Mouse (Mus musculus) G1E (cell line): ENCODE data around the gene Fbxl8. TPM values are rescaled to one million over a fixed set of nuclear protein-coding genes. Genes with fewer than 3 reads are reported as not detected.

Experiments used
- ATAC-seq: 2 replicates; pipeline ENCODE4 v1.8.0; 2016; ENCODE audit warnings: mild to moderate bottlenecking; ENCODE audit not compliant: insufficient number of reproducible peaks, poor library complexity, low FRiP score, severe bottlenecking; ENCODE audit errors: extremely low read depth
- DNase-seq: peaks from one replicate; pipeline ENCODE4 v3.0.0; 2012; ENCODE audit warnings: low spot score
- H3K27me3 ChIP-seq: 2 replicates; pipeline ENCODE4 v1.6.1; 2012; ENCODE audit warnings: mild to moderate bottlenecking, low read length, inconsistent platforms; ENCODE audit not compliant: insufficient read depth
- H3K36me3 ChIP-seq: replicated peaks from 2 replicates; pipeline ENCODE3; 2012; ENCODE audit warnings: mild to moderate bottlenecking, inconsistent platforms
- H3K4me1 ChIP-seq: 2 replicates; pipeline ENCODE4 v1.6.1; 2012; ENCODE audit warnings: low read depth, low read length, inconsistent platforms, mixed read lengths; ENCODE audit not compliant: insufficient read depth
- H3K4me3 ChIP-seq: 2 replicates; pipeline ENCODE4 v1.5.1; 2012; ENCODE audit warnings: low read depth, mild to moderate bottlenecking, inconsistent platforms, low read length, moderate library complexity, mixed read lengths
- H3K9me3 ChIP-seq: replicated peaks from 2 replicates; pipeline ENCODE4 v1.6.1; 2012; ENCODE audit warnings: inconsistent platforms
- CTCF ChIP-seq: IDR thresholded peaks from 2 replicates; pipeline ENCODE4 v1.5.1; 2012; ENCODE audit warnings: low read depth, low read length, inconsistent platforms, mixed read lengths
- GATA1 ChIP-seq: IDR thresholded peaks from 2 replicates; pipeline ENCODE4 v1.6.1; 2012; ENCODE audit warnings: borderline replicate concordance, low read length, inconsistent platforms, mixed read lengths
- GATA2 ChIP-seq: IDR thresholded peaks from 2 replicates; pipeline ENCODE4 v1.6.1; 2012; ENCODE audit warnings: low read depth, low read length, inconsistent platforms, borderline replicate concordance
- POLR2AphosphoS5 ChIP-seq: IDR thresholded peaks from 2 replicates; pipeline ENCODE4 v1.6.1; 2012; ENCODE audit warnings: low read depth, low read length, inconsistent platforms; ENCODE audit not compliant: insufficient replicate concordance
- TAL1 ChIP-seq: conservative IDR thresholded peaks from 2 replicates; pipeline ENCODE4 v1.6.1; 2012; ENCODE audit warnings: low read depth, low read length, inconsistent platforms, mixed read lengths
- polyA plus RNA-seq: library from polyadenylated mRNA; stranded (reverse); fragments of >175 nt; gene quantifications from 2 replicates; pipeline ENCODE4 v1.2.3, GENCODE M21; 2012
- total RNA-seq, 2 experiments: library from RNA; stranded (forward) in 1 of 2; stranded (reverse) in 1 of 2; fragments of 200-1000 nt in 1 of 2; fragments of >200 nt in 1 of 2; fragmentation: Nextera tagmentation in 1 of 2; gene quantifications; 2 replicates each; pipeline ENCODE4 v1.2.3; 2014 to 2017

The Fbxl8 gene
- total and polyA plus RNA-seq, 3 experiments = 6.0 to 8.9 (median 8.0) TPM

- Histone ChIP-seq H3K9me3 (peaks cover 4% of the 10 kb centered on the region), H3K27me3 (no peaks in the 10 kb centered on the region), H3K4me3 (no peak overlapping the region), H3K36me3 (peaks cover 63% of the 10 kb centered on the region), H3K4me1 (peaks cover 58% of the 10 kb centered on the region)
- ATAC-seq = no peak
- DNase-seq = no peak
- no peak for TF ChIP-seq GATA1
- no peak for TF ChIP-seq TAL1
- no peak for TF ChIP-seq POLR2AphosphoS5
- TF ChIP-seq CTCF = no peak
- TF ChIP-seq GATA2 = no peak
Observed at GRCm38 (mm10) chr8:105257318-105258114, 6.9 kb upstream of the Fbxl8 start.

- H3K4me3 ChIP-seq = peak overlapping the region; percentile 44; the same call in 1 of the 2 replicates
- no peak for TF ChIP-seq CTCF
- TF ChIP-seq TAL1 = no peak
- no peak for TF ChIP-seq GATA2
- no peak for TF ChIP-seq GATA1
- TF ChIP-seq POLR2AphosphoS5 = no peak
- ATAC-seq (no peak), DNase-seq (no peak)
- H3K4me1 ChIP-seq = peaks cover 63% of the 10 kb centered on the region
- peaks cover 4% of the 10 kb centered on the region for H3K9me3 ChIP-seq
- H3K27me3 ChIP-seq = no peaks in the 10 kb centered on the region
- H3K36me3 ChIP-seq = peaks cover 50% of the 10 kb centered on the region
Observed at GRCm38 (mm10) chr8:105258911-105259720, 5.3 kb upstream of the Fbxl8 start.

- H3K36me3 ChIP-seq = peaks cover 50% of the 10 kb centered on the region
- no peak for TF ChIP-seq GATA2
- TF ChIP-seq TAL1 = no peak
- TF ChIP-seq CTCF = peak; percentile 83
- ATAC-seq (no peak), DNase-seq (peak; percentile 32)
- H3K4me3 ChIP-seq = peak overlapping the region; percentile 44; the same call in 1 of the 2 replicates
- peaks cover 4% of the 10 kb centered on the region for H3K9me3 ChIP-seq
- no peaks in the 10 kb centered on the region for H3K27me3 ChIP-seq
- peaks cover 60% of the 10 kb centered on the region for H3K4me1 ChIP-seq
Observed at GRCm38 (mm10) chr8:105259721-105260320, 4.6 kb upstream of the Fbxl8 start.

- TF ChIP-seq POLR2AphosphoS5 = no peak
- no peak for TF ChIP-seq GATA1
- no peak for TF ChIP-seq CTCF
- no peak for TF ChIP-seq TAL1
- TF ChIP-seq GATA2 = no peak
- no peaks in the 10 kb centered on the region for H3K27me3 ChIP-seq
Observed at GRCm38 (mm10) chr8:105260371-105261099, 3.9 kb upstream of the Fbxl8 start.

GRCm38 (mm10) chr8:105261326-105261980, 3.0 kb upstream of the Fbxl8 start:
- H3K27me3 ChIP-seq = no peaks in the 10 kb centered on the region
- H3K4me3 ChIP-seq = peak overlapping the region; percentile 16; the same call in 1 of the 2 replicates
- H3K4me1 ChIP-seq = peaks cover 57% of the 10 kb centered on the region
- 0 out of 2 replicates have a peak, but pooled peaks have one; percentile 23 for ATAC-seq
- H3K9me3 ChIP-seq = peaks cover 4% of the 10 kb centered on the region
- peaks cover 53% of the 10 kb centered on the region for H3K36me3 ChIP-seq
- no peak for DNase-seq
- TF ChIP-seq GATA2 (no peak), POLR2AphosphoS5 (no peak), GATA1 (no peak), CTCF (no peak), TAL1 (no peak)

More at GRCm38 (mm10) chr8:105260371-105261099, 3.9 kb upstream of the Fbxl8 start:
- DNase-seq (no peak), ATAC-seq (no peak)
- Histone ChIP-seq H3K9me3 (peaks cover 4% of the 10 kb centered on the region), H3K4me1 (peaks cover 60% of the 10 kb centered on the region), H3K36me3 (peaks cover 50% of the 10 kb centered on the region), H3K4me3 (no peak overlapping the region)
